ENCODE assay signal across 22 mouse cellular contexts in the genomic region with DNA sequence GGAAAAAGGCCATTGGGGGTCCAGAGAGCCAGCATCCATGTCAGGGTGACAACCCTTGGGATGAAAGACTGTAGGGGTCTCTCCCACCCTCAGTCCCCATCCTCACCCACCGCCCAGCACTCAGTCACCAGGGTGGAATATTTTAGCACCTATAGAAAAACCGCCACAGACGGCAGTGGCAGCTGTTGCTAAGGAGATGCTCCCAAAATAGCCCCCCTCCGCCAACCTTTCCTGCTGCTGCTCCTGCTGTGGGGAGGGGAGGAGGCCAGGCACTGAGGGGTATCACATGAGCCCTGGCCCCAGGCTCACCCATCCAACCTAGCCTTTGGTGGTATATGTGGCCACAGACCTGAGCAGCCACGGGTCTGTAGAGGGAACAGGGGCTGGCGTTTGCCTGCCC. TPM values are rescaled to one million over a fixed set of nuclear protein-coding genes. Genes with fewer than 3 reads are reported as not detected.
DNase-seq lines count a peak whose midpoint lies in the region; ATAC-seq and TF ChIP-seq lines count a peak whose summit lies in the region.
"Had no signal": no experiment of that assay in that cellular context is flagged by ENCODE, and none has a peak within 500 bp of the region (broad histone marks: within the 10 kb centered on the region; RNA-seq: fewer than 3 reads in every experiment).

No protein-coding gene starts in this region.

- H3K27me3 ChIP-seq in heart, embryonic 11.5 days (ENCODE audit: control insufficient read depth, insufficient read depth, low read length): peaks cover 84% of the 10 kb centered on the region
- H3K27me3 ChIP-seq in heart, embryonic 10.5 days (ENCODE audit: insufficient read depth, poor library complexity, severe bottlenecking): peaks cover 99% of the 10 kb centered on the region

- no peak overlapping the region for H3K9ac ChIP-seq in heart, embryonic 11.5 days (ENCODE audit: low read depth, low read length)
- H3K9ac ChIP-seq: embryonic facial prominence, embryonic 12.5 days; heart, embryonic 15.5 days; midbrain, embryonic 13.5 days had no signal

- no peak overlapping the region for H3K27ac ChIP-seq in heart, embryonic 11.5 days (ENCODE audit: low read depth, low read length)
- H3K27ac ChIP-seq in heart, embryonic 10.5 days: no peak overlapping the region
- H3K27ac ChIP-seq in left cerebral cortex, adult 2 months: peak overlapping the region; percentile 87
- H3K27ac ChIP-seq: embryonic facial prominence, embryonic 12.5 days; heart, embryonic 15.5 days; midbrain, embryonic 13.5 days; stomach, postnatal 0 days had no signal

- WGBS in heart, embryonic 11.5 days (ENCODE audit: insufficient replicate concordance): 15% methylated on average over 6 of the region's 6 CpGs
- WGBS in heart, embryonic 10.5 days: 19% methylated on average over 6 of the region's 6 CpGs

- H3K4me3 ChIP-seq in heart, embryonic 11.5 days (ENCODE audit: low read depth, low read length): no peak overlapping the region
- H3K4me3 ChIP-seq in heart, embryonic 10.5 days: no peak overlapping the region
- no peak overlapping the region; the same call in 1 of the 2 replicates for H3K4me3 ChIP-seq in left cerebral cortex, adult 2 months
- H3K4me3 ChIP-seq: embryonic facial prominence, embryonic 12.5 days; heart, embryonic 15.5 days; midbrain, embryonic 13.5 days had no signal

- no peak for ATAC-seq in heart, embryonic 11.5 days (replicated peaks; ENCODE audit: insufficient number of reproducible peaks, low FRiP score, low TSS enrichment)
- ATAC-seq: midbrain, embryonic 13.5 days had no signal

- DNase-seq in heart, embryonic 10.5 days (ENCODE audit: low spot score): no peak
- DNase-seq in left cerebral cortex, adult 2 months (ENCODE audit: extremely low spot score in 1 of 2, low spot score in 2 of 2): peak in 1 of 2 experiments; percentile 70
- no peak for DNase-seq in left cerebral cortex, postnatal 4 days
- peak; percentile 71 to 77 for DNase-seq in frontal cortex, adult 2 months (ENCODE audit: extremely low spot score in 1 of 2, low spot score in 1 of 2)
- DNase-seq in right cerebral cortex, postnatal 10 days (ENCODE audit: low spot score in 2 of 2): peak; percentile 77 to 84
- no peak for DNase-seq in adrenal gland, postnatal 4 days (ENCODE audit: low spot score in 2 of 2)
- DNase-seq: adrenal gland, adult 2 months; cerebellum, adult 11-12 months; gastrocnemius, postnatal 36 days; kidney, adult 9 months; kidney, postnatal 4 days; lung, adult 2 months; lung, postnatal 4 days; thymus, postnatal 25 days had no signal

- intact Hi-C loops in left cerebral cortex, adult 2 months (cut with DNase I): no loop called here
- intact Hi-C loops in left cerebral cortex, postnatal 4 days (cut with DNase I): no loop called here

- H3K9me3 ChIP-seq in heart, embryonic 11.5 days (replicated peaks; ENCODE audit: control insufficient read depth, low read length): no peaks in the 10 kb centered on the region
- no peaks in the 10 kb centered on the region for H3K9me3 ChIP-seq in heart, embryonic 10.5 days
- H3K9me3 ChIP-seq: embryonic facial prominence, embryonic 12.5 days; heart, embryonic 15.5 days; midbrain, embryonic 13.5 days had no signal

- no peaks in the 10 kb centered on the region for H3K36me3 ChIP-seq in heart, embryonic 11.5 days (ENCODE audit: control insufficient read depth, insufficient read depth, low read length)
- no peaks in the 10 kb centered on the region for H3K36me3 ChIP-seq in heart, embryonic 10.5 days
- H3K36me3 ChIP-seq: embryonic facial prominence, embryonic 12.5 days; heart, embryonic 15.5 days; midbrain, embryonic 13.5 days had no signal

- TF ChIP-seq CTCF in left cerebral cortex, adult 2 months (IDR thresholded peaks at IDR 0.05): no peak

- H3K4me1 ChIP-seq in heart, embryonic 11.5 days (ENCODE audit: control insufficient read depth, insufficient read depth, low read length): peaks cover 23% of the 10 kb centered on the region
- H3K4me1 ChIP-seq in heart, embryonic 10.5 days: peaks cover 56% of the 10 kb centered on the region

- peak overlapping the region; percentile 16 for H3K4me2 ChIP-seq in heart, embryonic 11.5 days
- H3K4me2 ChIP-seq: embryonic facial prominence, embryonic 12.5 days; heart, embryonic 15.5 days; liver, embryonic 11.5 days; midbrain, embryonic 13.5 days had no signal

RNA-seq across cellular contexts. Expression of a gene that starts 5.0 kb away (rescaled TPM):
- 0.20 TPM in 1 of 2 replicates, not detected in the other for polyA plus RNA-seq in heart, embryonic 11.5 days (2014; fragmentation: Nextera tagmentation; extraction: Ambion mirVana)
- 0.06 TPM in 1 of 2 replicates, not detected in the other for polyA plus RNA-seq in heart, embryonic 10.5 days (2016; fragmentation: Nextera tagmentation; extraction: Ambion mirVana)
- 100 to 1,000 TPM; 186 to 202 TPM for total RNA-seq in left cerebral cortex, adult 2 months (2021)
- total RNA-seq in left cerebral cortex, postnatal 4 days (2021): 10 to 100 TPM; 29.9 to 39.5 TPM
- 169 and 176 TPM in 2 replicates for polyA plus RNA-seq in frontal cortex, adult 2 months (2012; rRNA removed)
- under 1 TPM; 0.22 to 0.28 TPM for total RNA-seq in adrenal gland, postnatal 4 days (2021)
- total RNA-seq: CH12.LX; gastrocnemius, postnatal 36 days had no signal
- polyA plus RNA-seq: embryonic facial prominence, embryonic 12.5 days; hindbrain, embryonic 11.5 days; liver, embryonic 11.5 days; lung, adult 2 months; midbrain, embryonic 13.5 days; stomach, postnatal 0 days had no signal

RNA-seq across cellular contexts. Expression of a gene that starts 6.2 kb away (rescaled TPM):
- 33.4 and 33.5 TPM in 2 replicates for polyA plus RNA-seq in heart, embryonic 11.5 days (2014; fragmentation: Nextera tagmentation; extraction: Ambion mirVana)
- 29.8 and 40.5 TPM in 2 replicates for polyA plus RNA-seq in heart, embryonic 10.5 days (2016; fragmentation: Nextera tagmentation; extraction: Ambion mirVana)
- total RNA-seq in left cerebral cortex, adult 2 months (2021): under 1 TPM; 0.32 to 0.33 TPM
- total RNA-seq in left cerebral cortex, postnatal 4 days (2021): under 1 TPM; 0.72 to 0.91 TPM
- polyA plus RNA-seq in frontal cortex, adult 2 months (2012; rRNA removed): 1.6 TPM in 2 replicates
- total RNA-seq in adrenal gland, postnatal 4 days (2021): 10 to 100 TPM; 13.0 to 13.2 TPM

RNA-seq across cellular contexts. Expression of a gene that starts 36.5 kb away (rescaled TPM):
- 50.6 and 60.1 TPM in 2 replicates for polyA plus RNA-seq in heart, embryonic 11.5 days (2014; fragmentation: Nextera tagmentation; extraction: Ambion mirVana)
- polyA plus RNA-seq in heart, embryonic 10.5 days (2016; fragmentation: Nextera tagmentation; extraction: Ambion mirVana): 33.3 and 37.5 TPM in 2 replicates
- total RNA-seq in left cerebral cortex, adult 2 months (2021): 100 to 1,000 TPM; 323 to 340 TPM
- 100 to 1,000 TPM; 446 to 452 TPM for total RNA-seq in left cerebral cortex, postnatal 4 days (2021)
- polyA plus RNA-seq in frontal cortex, adult 2 months (2012; rRNA removed): 560 and 674 TPM in 2 replicates
- total RNA-seq in adrenal gland, postnatal 4 days (2021): 100 to 1,000 TPM; 457 to 487 TPM

RNA-seq across cellular contexts. Expression of a gene that starts 54.6 kb away (rescaled TPM):
- 73.2 and 91.0 TPM in 2 replicates for polyA plus RNA-seq in heart, embryonic 11.5 days (2014; fragmentation: Nextera tagmentation; extraction: Ambion mirVana)
- 87.9 and 102 TPM in 2 replicates for polyA plus RNA-seq in heart, embryonic 10.5 days (2016; fragmentation: Nextera tagmentation; extraction: Ambion mirVana)
- total RNA-seq in left cerebral cortex, adult 2 months (2021): 100 to 1,000 TPM; 153 to 159 TPM
- 100 to 1,000 TPM; 285 to 296 TPM for total RNA-seq in left cerebral cortex, postnatal 4 days (2021)
- 195 and 198 TPM in 2 replicates for polyA plus RNA-seq in frontal cortex, adult 2 months (2012; rRNA removed)
- total RNA-seq in adrenal gland, postnatal 4 days (2021): 100 to 1,000 TPM; 108 to 111 TPM

Comparison
In these comparisons a context has a peak if more than half of its experiments do, and no peak if none do; other contexts are left out.
1. DNase-seq: peak in frontal cortex, adult 2 months (2 of 2) and right cerebral cortex, postnatal 10 days (2 of 2); none in heart, embryonic 10.5 days (single experiment), left cerebral cortex, postnatal 4 days (single experiment) and adrenal gland, postnatal 4 days (0 of 2).
2. RNA of a gene that starts 5.0 kb away (total RNA-seq): 186 to 202 TPM in left cerebral cortex, adult 2 months and 29.9 to 39.5 TPM in left cerebral cortex, postnatal 4 days; 0.22 to 0.28 TPM in adrenal gland, postnatal 4 days; every median in the first group is over 10 times any median in the second.
3. RNA of a gene that starts 6.2 kb away (total RNA-seq): 13.0 to 13.2 TPM in adrenal gland, postnatal 4 days; 0.72 to 0.91 TPM in left cerebral cortex, postnatal 4 days and 0.32 to 0.33 TPM in left cerebral cortex, adult 2 months; every median in the first group is over 4 times any median in the second.